Mouse (Mus musculus) G1E (cell line): ENCODE measurements around the gene Ttll11. TPM values are rescaled to one million over a fixed set of nuclear protein-coding genes. Genes with fewer than 3 reads are reported as not detected.

Experiments used
- ATAC-seq: 2 replicates; pipeline ENCODE4 v1.8.0; 2016; ENCODE audit warnings: mild to moderate bottlenecking; ENCODE audit not compliant: insufficient number of reproducible peaks, poor library complexity, low FRiP score, severe bottlenecking; ENCODE audit errors: extremely low read depth
- DNase-seq: peaks from one replicate; pipeline ENCODE4 v3.0.0; 2012; ENCODE audit warnings: low spot score
- H3K27me3 ChIP-seq: 2 replicates; pipeline ENCODE4 v1.6.1; 2012; ENCODE audit warnings: mild to moderate bottlenecking, low read length, inconsistent platforms; ENCODE audit not compliant: insufficient read depth
- H3K36me3 ChIP-seq: replicated peaks from 2 replicates; pipeline ENCODE3; 2012; ENCODE audit warnings: mild to moderate bottlenecking, inconsistent platforms
- H3K4me1 ChIP-seq: 2 replicates; pipeline ENCODE4 v1.6.1; 2012; ENCODE audit warnings: low read depth, low read length, inconsistent platforms, mixed read lengths; ENCODE audit not compliant: insufficient read depth
- H3K4me3 ChIP-seq: 2 replicates; pipeline ENCODE4 v1.5.1; 2012; ENCODE audit warnings: low read depth, mild to moderate bottlenecking, inconsistent platforms, low read length, moderate library complexity, mixed read lengths
- H3K9me3 ChIP-seq: replicated peaks from 2 replicates; pipeline ENCODE4 v1.6.1; 2012; ENCODE audit warnings: inconsistent platforms
- CTCF ChIP-seq: IDR thresholded peaks from 2 replicates; pipeline ENCODE4 v1.5.1; 2012; ENCODE audit warnings: low read depth, low read length, inconsistent platforms, mixed read lengths
- GATA1 ChIP-seq: IDR thresholded peaks from 2 replicates; pipeline ENCODE4 v1.6.1; 2012; ENCODE audit warnings: borderline replicate concordance, low read length, inconsistent platforms, mixed read lengths
- GATA2 ChIP-seq: IDR thresholded peaks from 2 replicates; pipeline ENCODE4 v1.6.1; 2012; ENCODE audit warnings: low read depth, low read length, inconsistent platforms, borderline replicate concordance
- POLR2AphosphoS5 ChIP-seq: IDR thresholded peaks from 2 replicates; pipeline ENCODE4 v1.6.1; 2012; ENCODE audit warnings: low read depth, low read length, inconsistent platforms; ENCODE audit not compliant: insufficient replicate concordance
- TAL1 ChIP-seq: conservative IDR thresholded peaks from 2 replicates; pipeline ENCODE4 v1.6.1; 2012; ENCODE audit warnings: low read depth, low read length, inconsistent platforms, mixed read lengths
- polyA plus RNA-seq: library from polyadenylated mRNA; stranded (reverse); fragments of >175 nt; gene quantifications from 2 replicates; pipeline ENCODE4 v1.2.3, GENCODE M21; 2012
- total RNA-seq, 2 experiments: library from RNA; stranded (forward) in 1 of 2; stranded (reverse) in 1 of 2; fragments of 200-1000 nt in 1 of 2; fragments of >200 nt in 1 of 2; fragmentation: Nextera tagmentation in 1 of 2; gene quantifications; 2 replicates each; pipeline ENCODE4 v1.2.3; 2014 to 2017

The Ttll11 gene
- total and polyA plus RNA-seq, 3 experiments: 0.33 to 0.87 TPM; not detected in 1

DNA sequence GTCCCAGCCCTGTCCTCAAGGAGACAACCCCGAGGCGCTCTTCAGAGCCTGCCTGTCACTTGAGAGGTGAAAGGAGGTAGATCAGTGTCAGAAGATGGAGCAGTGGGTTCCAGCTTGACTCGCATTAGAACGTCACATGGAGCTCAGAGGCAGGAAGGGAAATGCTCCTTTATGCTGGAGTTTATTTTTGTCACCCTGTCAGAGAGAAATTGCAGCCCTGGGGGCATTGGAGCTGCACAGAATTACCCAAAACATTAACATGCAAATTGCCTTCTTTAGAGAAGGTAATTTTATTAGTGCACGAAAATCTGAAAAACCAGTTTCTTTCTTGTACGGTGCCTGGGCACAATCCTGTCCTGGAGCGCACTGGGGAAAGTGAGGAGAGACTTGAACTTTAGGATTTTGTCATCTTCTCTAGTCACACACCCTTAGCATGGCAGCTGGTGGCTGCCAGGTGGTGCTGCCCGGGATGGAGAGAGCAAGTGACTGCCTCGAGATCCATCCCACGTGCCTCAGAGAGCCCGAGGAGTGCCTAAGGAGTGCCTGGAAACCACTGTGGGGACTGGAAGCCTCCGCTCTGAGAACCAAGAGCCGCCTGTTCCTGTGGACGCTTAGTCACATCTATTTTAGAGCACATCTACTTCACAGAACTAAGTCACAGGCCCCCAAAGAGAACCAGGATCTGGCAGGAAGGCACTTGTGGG lies 211.7 kb downstream of the Ttll11 start:
- H3K27me3 ChIP-seq: peaks cover 18% of the 10 kb centered on the region
- H3K4me1 ChIP-seq: no peaks in the 10 kb centered on the region
- no peak for TF ChIP-seq CTCF
- TF ChIP-seq GATA1: no peak
- no peak for TF ChIP-seq TAL1
- no peak for TF ChIP-seq GATA2
- TF ChIP-seq POLR2AphosphoS5: no peak
- no peaks in the 10 kb centered on the region for H3K9me3 ChIP-seq
- ATAC-seq: no peak
- no peaks in the 10 kb centered on the region for H3K36me3 ChIP-seq
- H3K4me3 ChIP-seq: no peak overlapping the region
- no peak for DNase-seq

DNA sequence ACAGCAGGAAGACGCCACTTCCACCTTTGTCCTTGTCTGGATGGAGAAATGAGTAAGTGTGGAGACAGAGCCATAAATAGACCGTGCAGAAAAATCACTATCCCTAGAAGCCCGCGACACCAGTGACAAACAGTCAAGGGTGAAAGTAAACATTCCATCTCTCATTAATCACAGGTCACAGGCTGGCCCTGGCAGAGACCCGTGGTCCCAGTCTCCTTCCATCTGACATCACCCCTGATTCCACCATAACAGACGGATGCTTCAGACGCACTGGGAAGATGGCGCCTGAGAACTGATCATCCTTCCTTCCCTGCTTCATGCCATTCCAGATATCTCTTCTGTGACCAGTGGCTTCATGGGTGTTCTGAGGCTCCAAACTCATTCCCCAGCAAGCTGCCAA lies 215.4 kb downstream of the Ttll11 start:
- no peaks in the 10 kb centered on the region for H3K9me3 ChIP-seq
- TF ChIP-seq POLR2AphosphoS5 (no peak), GATA1 (no peak), CTCF (no peak), TAL1 (no peak), GATA2 (no peak)
- no peak for ATAC-seq
- no peaks in the 10 kb centered on the region for H3K4me1 ChIP-seq
- peaks cover 16% of the 10 kb centered on the region for H3K27me3 ChIP-seq
- no peak overlapping the region for H3K4me3 ChIP-seq
- DNase-seq: no peak
- no peaks in the 10 kb centered on the region for H3K36me3 ChIP-seq

DNA sequence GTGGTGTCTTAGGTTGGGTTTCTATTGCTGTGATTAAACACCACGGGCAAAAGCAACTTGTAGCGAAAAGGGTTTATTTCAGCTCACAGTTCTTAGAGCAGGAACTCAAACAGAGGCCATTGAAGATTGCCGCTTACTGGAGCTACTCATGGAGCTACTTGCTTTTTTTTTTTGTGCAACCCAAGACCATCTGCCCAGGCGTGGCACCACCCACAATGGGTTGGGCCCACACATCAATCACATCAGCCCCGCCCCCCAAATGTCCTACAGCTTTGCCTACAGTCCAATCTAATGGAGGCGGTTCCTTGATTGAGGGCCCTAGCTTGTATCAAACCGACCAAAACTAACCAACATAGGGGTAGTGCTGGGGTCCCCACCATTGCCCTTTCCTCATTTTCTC lies 215.9 kb downstream of the Ttll11 start:
- DNase-seq (no peak), ATAC-seq (no peak)
- no peak overlapping the region for H3K4me3 ChIP-seq
- no peaks in the 10 kb centered on the region for H3K4me1 ChIP-seq
- no peaks in the 10 kb centered on the region for H3K36me3 ChIP-seq
- peaks cover 19% of the 10 kb centered on the region for H3K27me3 ChIP-seq
- H3K9me3 ChIP-seq: no peaks in the 10 kb centered on the region
- TF ChIP-seq POLR2AphosphoS5 (no peak), GATA2 (no peak)

DNA sequence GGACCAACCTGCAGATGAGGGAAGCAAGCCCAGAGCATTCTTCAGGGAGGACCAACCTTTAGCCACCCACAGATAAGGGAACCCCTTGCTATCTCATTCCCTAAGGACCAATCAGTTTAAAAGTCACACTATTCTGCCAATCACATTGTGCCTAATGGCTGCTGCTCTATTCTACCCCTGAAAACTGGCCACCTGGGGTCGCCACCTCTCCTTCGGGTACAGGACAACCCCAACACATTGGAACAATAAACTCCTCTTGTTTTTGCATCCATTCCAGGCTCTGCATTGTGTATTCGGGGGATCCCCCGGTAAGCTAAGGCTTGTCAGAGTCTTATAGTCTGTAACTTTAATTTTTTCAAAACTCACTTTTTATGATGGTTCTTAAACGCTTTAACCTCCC lies 218.3 kb downstream of the Ttll11 start:
- DNase-seq (no peak), ATAC-seq (no peak)
- H3K9me3 ChIP-seq: no peaks in the 10 kb centered on the region
- TF ChIP-seq TAL1: no peak
- no peak for TF ChIP-seq GATA1
- no peak for TF ChIP-seq POLR2AphosphoS5
- no peak for TF ChIP-seq CTCF
- TF ChIP-seq GATA2: no peak
- H3K36me3 ChIP-seq: no peaks in the 10 kb centered on the region
- H3K27me3 ChIP-seq: peaks cover 24% of the 10 kb centered on the region
- H3K4me1 ChIP-seq: no peaks in the 10 kb centered on the region
- no peak overlapping the region for H3K4me3 ChIP-seq

- DNase-seq (no peak), ATAC-seq (no peak)
- H3K9me3 ChIP-seq: no peaks in the 10 kb centered on the region
- no peaks in the 10 kb centered on the region for H3K4me1 ChIP-seq
- H3K27me3 ChIP-seq: peaks cover 23% of the 10 kb centered on the region
- TF ChIP-seq GATA2 (no peak), TAL1 (no peak), POLR2AphosphoS5 (no peak), CTCF (no peak), GATA1 (no peak)
- no peaks in the 10 kb centered on the region for H3K36me3 ChIP-seq
- no peak overlapping the region for H3K4me3 ChIP-seq
Observed at GRCm38 (mm10) chr2:35760867-35761266, 218.8 kb downstream of the Ttll11 start.

DNA sequence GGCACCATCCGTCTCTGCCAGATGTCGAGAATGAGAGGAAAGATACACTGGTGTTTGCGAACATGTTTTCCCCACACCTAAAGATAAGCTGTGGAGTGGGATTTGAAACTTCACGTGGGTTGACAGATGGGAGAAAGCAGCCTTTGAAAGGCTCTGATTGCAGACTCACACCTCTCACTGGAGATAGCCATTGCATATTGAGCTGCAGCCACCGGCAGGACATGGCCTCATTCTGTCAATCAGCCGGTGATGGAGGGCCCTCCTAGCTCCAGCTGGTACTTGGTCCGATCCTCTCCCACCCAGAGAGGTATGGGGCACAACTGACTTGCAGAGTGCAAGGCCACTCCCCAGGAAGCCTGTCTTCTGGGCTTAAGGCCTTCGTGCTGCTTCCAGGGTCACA lies 219.4 kb downstream of the Ttll11 start:
- no peaks in the 10 kb centered on the region for H3K36me3 ChIP-seq
- TF ChIP-seq POLR2AphosphoS5: no peak
- TF ChIP-seq GATA2: no peak
- TF ChIP-seq CTCF: no peak
- TF ChIP-seq TAL1: no peak
- TF ChIP-seq GATA1: no peak
- H3K4me3 ChIP-seq: no peak overlapping the region
- no peak for ATAC-seq
- peaks cover 27% of the 10 kb centered on the region for H3K27me3 ChIP-seq
- DNase-seq: no peak
- no peaks in the 10 kb centered on the region for H3K9me3 ChIP-seq
- no peaks in the 10 kb centered on the region for H3K4me1 ChIP-seq

GRCm38 (mm10) chr2:35756467-35756866 lies 223.2 kb downstream of the Ttll11 start:
- no peaks in the 10 kb centered on the region for H3K4me1 ChIP-seq
- no peak overlapping the region for H3K4me3 ChIP-seq
- no peaks in the 10 kb centered on the region for H3K36me3 ChIP-seq
- no peaks in the 10 kb centered on the region for H3K9me3 ChIP-seq
- DNase-seq: no peak
- no peak for ATAC-seq
- TF ChIP-seq POLR2AphosphoS5 (no peak), GATA1 (no peak), CTCF (no peak), GATA2 (no peak), TAL1 (no peak)
- H3K27me3 ChIP-seq: peaks cover 44% of the 10 kb centered on the region
